Comparison of ENCODE assay signal across 20 mouse cellular contexts in the genomic region with DNA sequence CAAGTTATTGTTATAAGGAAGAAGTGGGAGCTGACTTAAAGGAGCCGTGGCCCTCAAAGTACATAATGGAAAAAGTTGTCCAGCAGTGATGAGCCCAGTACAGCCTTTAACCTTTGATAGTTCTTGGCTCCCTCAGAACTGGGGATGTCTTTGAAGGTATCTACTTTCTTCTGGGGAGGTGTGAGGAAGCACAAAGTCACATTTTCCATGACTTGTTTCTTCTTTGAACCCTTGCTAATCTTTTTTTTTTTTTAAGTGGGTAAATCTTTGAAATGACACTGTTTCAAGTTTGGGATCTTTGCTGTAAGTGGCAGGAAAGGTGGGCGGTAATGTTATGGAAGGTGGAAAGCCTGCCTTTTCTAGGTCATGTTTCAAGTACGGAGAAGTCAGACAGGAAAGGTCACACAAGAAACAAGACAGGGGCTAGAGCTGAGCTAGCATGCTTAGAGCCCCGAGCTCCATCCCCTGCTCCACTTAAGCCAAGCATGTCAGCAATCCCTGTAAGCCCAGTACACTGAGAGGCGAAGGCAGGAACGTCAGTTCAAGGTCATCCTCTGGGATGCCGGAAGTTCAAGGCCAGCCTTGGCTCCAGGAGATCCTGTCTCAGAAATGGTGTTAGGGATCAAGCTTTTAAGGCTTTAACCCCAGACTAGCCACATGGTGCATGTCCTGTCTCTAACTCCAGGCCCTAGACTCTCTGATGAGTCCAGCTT.
DNase-seq lines count a peak whose midpoint lies in the region; ATAC-seq and TF ChIP-seq lines count a peak whose summit lies in the region.
"Had no signal": no experiment of that assay in that cellular context is flagged by ENCODE, and none has a peak within 500 bp of the region (broad histone marks: within the 10 kb centered on the region; RNA-seq: fewer than 3 reads in every experiment).

No protein-coding gene starts in this region.

- 46% methylated on average over 7 of the region's 7 CpGs for WGBS in heart, embryonic 12.5 days
- 51% methylated on average over 7 of the region's 7 CpGs for WGBS in thymus, adult 2 months
- WGBS in bone marrow, adult 2 months: 79% methylated on average over 7 of the region's 7 CpGs

- no peaks in the 10 kb centered on the region for H3K9me3 ChIP-seq in heart, embryonic 12.5 days (replicated peaks)
- H3K9me3 ChIP-seq: embryonic facial prominence, embryonic 10.5 days; limb, embryonic 13.5 days; midbrain, embryonic 13.5 days had no signal

- TF ChIP-seq CTCF in thymus, adult 2 months (IDR thresholded peaks at IDR 0.05; ENCODE audit: borderline replicate concordance, control insufficient read depth, extremely low read depth, insufficient read depth, low read length, poor library complexity): no peak
- no peak for TF ChIP-seq CTCF in bone marrow, adult 2 months (IDR thresholded peaks at IDR 0.05; ENCODE audit: control insufficient read depth, insufficient read depth, low read length)

- no peak for ATAC-seq in heart, embryonic 12.5 days (ENCODE audit: insufficient number of reproducible peaks, low FRiP score)
- ATAC-seq: forebrain, embryonic 16.5 days; hindbrain, postnatal 0 days had no signal

- H3K27me3 ChIP-seq in heart, embryonic 12.5 days (replicated peaks): no peaks in the 10 kb centered on the region
- no peaks in the 10 kb centered on the region for H3K27me3 ChIP-seq in thymus, adult 2 months (ENCODE audit: control insufficient read depth, insufficient read depth, low read length)
- H3K27me3 ChIP-seq: limb, embryonic 13.5 days; midbrain, embryonic 13.5 days had no signal

- no peak overlapping the region for H3K4me3 ChIP-seq in heart, embryonic 12.5 days
- no peak overlapping the region for H3K4me3 ChIP-seq in thymus, adult 2 months (ENCODE audit: control insufficient read depth, insufficient read depth, low read length)
- H3K4me3 ChIP-seq in bone marrow, adult 2 months (replicated peaks; ENCODE audit: control insufficient read depth, low read depth, low read length): no peak overlapping the region
- H3K4me3 ChIP-seq: embryonic facial prominence, embryonic 10.5 days; erythroblast, embryonic 14.5 days; limb, embryonic 13.5 days; midbrain, embryonic 13.5 days; myocyte had no signal

- no peak for TF ChIP-seq POLR2A in thymus, adult 2 months (IDR thresholded peaks at IDR 0.05; ENCODE audit: control insufficient read depth, extremely low read depth, insufficient read depth, low read length, poor library complexity)
- TF ChIP-seq POLR2A in bone marrow, adult 2 months (IDR thresholded peaks at IDR 0.05; ENCODE audit: borderline replicate concordance, control insufficient read depth, low read depth, low read length): no peak

- H3K9ac ChIP-seq in heart, embryonic 12.5 days: no peak overlapping the region
- H3K9ac ChIP-seq: limb, embryonic 13.5 days; midbrain, embryonic 13.5 days had no signal

- no peaks in the 10 kb centered on the region for H3K36me3 ChIP-seq in heart, embryonic 12.5 days
- no peaks in the 10 kb centered on the region for H3K36me3 ChIP-seq in thymus, adult 2 months (ENCODE audit: control insufficient read depth, insufficient read depth, low read length)
- H3K36me3 ChIP-seq: embryonic facial prominence, embryonic 10.5 days; limb, embryonic 13.5 days; midbrain, embryonic 13.5 days had no signal

- H3K4me2 ChIP-seq in heart, embryonic 12.5 days: no peak overlapping the region
- H3K4me2 ChIP-seq: limb, embryonic 13.5 days; midbrain, embryonic 13.5 days had no signal

- no peak for DNase-seq in heart, adult 18-20 months
- DNase-seq in thymus, adult 2 months: no peak
- DNase-seq in thymus, postnatal 10 days (ENCODE audit: low spot score in 2 of 2): no peak
- no peak for DNase-seq in ovary, adult 18-20 months (ENCODE audit: low spot score)
- no peak for DNase-seq in kidney, postnatal 25 days
- no peak for DNase-seq in frontal cortex, postnatal 25 days (ENCODE audit: low spot score in 2 of 2)
- DNase-seq: cerebellum, postnatal 36 days; gastrocnemius, postnatal 10 days; heart, postnatal 36 days; kidney, adult 8-10 months; right cerebral cortex, adult 18-20 months had no signal

- peak overlapping the region; percentile 59; the same call in 1 of the 2 replicates for H3K27ac ChIP-seq in heart, embryonic 12.5 days (ENCODE audit: poor library complexity, severe bottlenecking)
- H3K27ac ChIP-seq in thymus, adult 2 months (ENCODE audit: control insufficient read depth, insufficient read depth, low read length): peak overlapping the region; percentile 98
- H3K27ac ChIP-seq in bone marrow, adult 2 months (ENCODE audit: control insufficient read depth, insufficient read depth, low read depth, low read length, poor library complexity): peak overlapping the region; percentile 37; the same call in 1 of the 2 replicates
- H3K27ac ChIP-seq: hindbrain, postnatal 0 days; midbrain, embryonic 13.5 days had no signal

- H3K4me1 ChIP-seq in heart, embryonic 12.5 days (replicated peaks): peaks cover 41% of the 10 kb centered on the region
- peaks cover 81% of the 10 kb centered on the region for H3K4me1 ChIP-seq in thymus, adult 2 months (replicated peaks; ENCODE audit: control insufficient read depth, insufficient read depth, low read length)
- no peaks in the 10 kb centered on the region; the same call in 1 of the 2 replicates for H3K4me1 ChIP-seq in bone marrow, adult 2 months (ENCODE audit: control insufficient read depth, insufficient read depth, low read length)

Comparison
In these comparisons a context has a peak if more than half of its experiments do, and no peak if none do; other contexts are left out.
1. H3K27ac ChIP-seq: peak in every context shown above with its lines; median percentile 98 in thymus, adult 2 months; 59 in heart, embryonic 12.5 days; 37 in bone marrow, adult 2 months.